In genomic region chr4:139598356-139598755, GRCm38 (mm10) we compare ENCODE assay signal across 9 mouse cellular contexts. TPM values are rescaled to one million over a fixed set of nuclear protein-coding genes. Genes with fewer than 3 reads are reported as not detected.
A peak's percentile ranks its signal among the peaks of the same experiment; 100 is the strongest.
DNase-seq lines count a peak whose midpoint lies in the region; ATAC-seq and TF ChIP-seq lines count a peak whose summit lies in the region.
"Had no signal": no experiment of that assay in that cellular context is flagged by ENCODE, and none has a peak within 500 bp of the region (broad histone marks: within the 10 kb centered on the region; RNA-seq: fewer than 3 reads in every experiment).

No protein-coding gene starts in this region.

- DNase-seq in kidney, postnatal 0 days (ENCODE audit: low spot score) = no peak
- DNase-seq in kidney, postnatal 14 days = no peak
- no peak for DNase-seq in embryonic facial prominence, embryonic 11.5 days (ENCODE audit: low spot score)
- DNase-seq in midbrain, embryonic 14.5 days = no peak
- DNase-seq in gastrocnemius, postnatal 36 days = no peak
- DNase-seq in yolk sac, embryonic 10.5 days (ENCODE audit: low spot score) = no peak
- DNase-seq in frontal cortex, postnatal 36 days (ENCODE audit: low spot score in 2 of 2) = no peak

- 0 out of 2 replicates have a peak overlapping the region, but pooled peaks have one; percentile 19 for H3K9ac ChIP-seq in kidney, postnatal 0 days (ENCODE audit: low read depth, low read length)
- 0 out of 2 replicates have a peak overlapping the region, but pooled peaks have one; percentile 2 for H3K9ac ChIP-seq in embryonic facial prominence, embryonic 11.5 days (replicated peaks; ENCODE audit: low read length)
- no peak overlapping the region for H3K9ac ChIP-seq in hindbrain, embryonic 15.5 days
- H3K9ac ChIP-seq in midbrain, embryonic 14.5 days (replicated peaks; ENCODE audit: low read length) = peak overlapping the region; percentile 43; the same call in 1 of the 2 replicates

- no peaks in the 10 kb centered on the region for H3K36me3 ChIP-seq in kidney, postnatal 0 days (ENCODE audit: insufficient read depth, low read length)
- H3K36me3 ChIP-seq in embryonic facial prominence, embryonic 11.5 days (replicated peaks; ENCODE audit: control insufficient read depth, insufficient read depth, low read depth, low read length) = no peaks in the 10 kb centered on the region
- H3K36me3 ChIP-seq in hindbrain, embryonic 15.5 days = no peaks in the 10 kb centered on the region
- no peaks in the 10 kb centered on the region for H3K36me3 ChIP-seq in midbrain, embryonic 14.5 days (ENCODE audit: control insufficient read depth, insufficient read depth, low read length)

- no peak for TF ChIP-seq CTCF in kidney, postnatal 0 days (IDR thresholded peaks at IDR 0.05; ENCODE audit: low read depth)

- peak overlapping the region; percentile 49 for H3K4me2 ChIP-seq in kidney, postnatal 0 days (ENCODE audit: low read length)
- H3K4me2 ChIP-seq in embryonic facial prominence, embryonic 11.5 days (ENCODE audit: low read depth, low read length) = peak overlapping the region; percentile 32
- H3K4me2 ChIP-seq in hindbrain, embryonic 15.5 days = peak overlapping the region; percentile 50
- H3K4me2 ChIP-seq in midbrain, embryonic 14.5 days (ENCODE audit: low read length) = no peak overlapping the region

- H3K4me1 ChIP-seq in kidney, postnatal 0 days (replicated peaks; ENCODE audit: insufficient read depth, low read length) = peaks cover 51% of the 10 kb centered on the region
- H3K4me1 ChIP-seq in embryonic facial prominence, embryonic 11.5 days (ENCODE audit: control insufficient read depth, insufficient read depth, low read length) = peaks cover 21% of the 10 kb centered on the region
- H3K4me1 ChIP-seq in hindbrain, embryonic 15.5 days (replicated peaks) = peaks cover 58% of the 10 kb centered on the region
- H3K4me1 ChIP-seq in midbrain, embryonic 14.5 days (ENCODE audit: control insufficient read depth, insufficient read depth, low read length) = peaks cover 59% of the 10 kb centered on the region

- no peak overlapping the region for H3K4me3 ChIP-seq in kidney, postnatal 0 days (replicated peaks; ENCODE audit: low read depth, low read length)
- H3K4me3 ChIP-seq in embryonic facial prominence, embryonic 11.5 days (ENCODE audit: low read depth, low read length) = no peak overlapping the region
- H3K4me3 ChIP-seq in hindbrain, embryonic 15.5 days = no peak overlapping the region
- no peak overlapping the region for H3K4me3 ChIP-seq in midbrain, embryonic 14.5 days (replicated peaks; ENCODE audit: low read depth, low read length)
- H3K4me3 ChIP-seq: erythroblast, embryonic 14.5 days had no signal

- no peak for ATAC-seq in kidney, postnatal 0 days (replicated peaks; ENCODE audit: low FRiP score, low read depth)
- ATAC-seq in embryonic facial prominence, embryonic 11.5 days (replicated peaks; ENCODE audit: insufficient number of reproducible peaks, low FRiP score, low TSS enrichment, low read depth) = no peak
- ATAC-seq in hindbrain, embryonic 15.5 days (ENCODE audit: low FRiP score, low read depth) = no peak
- ATAC-seq in midbrain, embryonic 14.5 days (ENCODE audit: low FRiP score, low TSS enrichment) = no peak

- no peaks in the 10 kb centered on the region for H3K27me3 ChIP-seq in kidney, postnatal 0 days (ENCODE audit: insufficient read depth, low read length)
- no peaks in the 10 kb centered on the region for H3K27me3 ChIP-seq in embryonic facial prominence, embryonic 11.5 days (ENCODE audit: control insufficient read depth, insufficient read depth, low read length)
- H3K27me3 ChIP-seq in hindbrain, embryonic 15.5 days = no peaks in the 10 kb centered on the region
- H3K27me3 ChIP-seq in midbrain, embryonic 14.5 days (ENCODE audit: control insufficient read depth, insufficient read depth, low read length) = no peaks in the 10 kb centered on the region

- no peaks in the 10 kb centered on the region for H3K9me3 ChIP-seq in kidney, postnatal 0 days (replicated peaks; ENCODE audit: low read length)
- H3K9me3 ChIP-seq in embryonic facial prominence, embryonic 11.5 days (replicated peaks; ENCODE audit: control insufficient read depth, low read length) = no peaks in the 10 kb centered on the region
- no peaks in the 10 kb centered on the region for H3K9me3 ChIP-seq in hindbrain, embryonic 15.5 days
- H3K9me3 ChIP-seq in midbrain, embryonic 14.5 days (ENCODE audit: control insufficient read depth, low read length) = no peaks in the 10 kb centered on the region

- 21% methylated on average over 13 of the region's 13 CpGs for WGBS in kidney, postnatal 0 days
- WGBS in embryonic facial prominence, embryonic 11.5 days = 30% methylated on average over 13 of the region's 13 CpGs
- 31% methylated on average over 13 of the region's 13 CpGs for WGBS in hindbrain, embryonic 15.5 days
- whole genome bisulfite sequencing in midbrain, embryonic 14.5 days = 42% methylated on average over 13 of the region's 13 CpGs

- intact Hi-C loops in gastrocnemius, postnatal 36 days (cut with DNase I) = no loop called here

- H3K27ac ChIP-seq in kidney, postnatal 0 days = peak overlapping the region; percentile 92
- H3K27ac ChIP-seq in embryonic facial prominence, embryonic 11.5 days (replicated peaks; ENCODE audit: low read depth, low read length) = peak overlapping the region; percentile 87
- peak overlapping the region; percentile 79 for H3K27ac ChIP-seq in hindbrain, embryonic 15.5 days (replicated peaks)
- H3K27ac ChIP-seq in midbrain, embryonic 14.5 days (replicated peaks; ENCODE audit: low read depth, low read length) = peak overlapping the region; percentile 74

RNA-seq across cellular contexts. Expression of gene Gm21969, which starts 4.6 kb away (rescaled TPM):
- 0.04 TPM in 1 of 2 replicates, not detected in the other for polyA plus RNA-seq in kidney, postnatal 0 days (2015; fragmentation: Nextera tagmentation; extraction: Ambion mirVana)
- not detected in 2 replicates for polyA plus RNA-seq in embryonic facial prominence, embryonic 11.5 days (2014; fragmentation: Nextera tagmentation; extraction: Ambion mirVana)
- not detected in 2 replicates for polyA plus RNA-seq in hindbrain, embryonic 15.5 days (2015; fragmentation: Nextera tagmentation; extraction: Ambion mirVana)
- polyA plus RNA-seq in midbrain, embryonic 14.5 days (2014; fragmentation: Nextera tagmentation; extraction: Ambion mirVana) = not detected in 2 replicates
- not detected for total RNA-seq in gastrocnemius, postnatal 36 days (2021)

RNA-seq across cellular contexts. Expression of gene Aldh4a1, which starts 24.3 kb away (rescaled TPM):
- 91.0 and 106 TPM in 2 replicates for polyA plus RNA-seq in kidney, postnatal 0 days (2015; fragmentation: Nextera tagmentation; extraction: Ambion mirVana)
- polyA plus RNA-seq in embryonic facial prominence, embryonic 11.5 days (2014; fragmentation: Nextera tagmentation; extraction: Ambion mirVana) = 13.1 and 14.7 TPM in 2 replicates
- 27.5 and 29.4 TPM in 2 replicates for polyA plus RNA-seq in hindbrain, embryonic 15.5 days (2015; fragmentation: Nextera tagmentation; extraction: Ambion mirVana)
- 14.1 and 15.2 TPM in 2 replicates for polyA plus RNA-seq in midbrain, embryonic 14.5 days (2014; fragmentation: Nextera tagmentation; extraction: Ambion mirVana)
- total RNA-seq in gastrocnemius, postnatal 36 days (2021) = 10 to 100 TPM; 63.9 to 75.8 TPM

RNA-seq across cellular contexts. Expression of gene Tas1r2, which starts 55.0 kb away (rescaled TPM):
- polyA plus RNA-seq in kidney, postnatal 0 days (2015; fragmentation: Nextera tagmentation; extraction: Ambion mirVana) = not detected in 2 replicates
- not detected in 2 replicates for polyA plus RNA-seq in embryonic facial prominence, embryonic 11.5 days (2014; fragmentation: Nextera tagmentation; extraction: Ambion mirVana)
- polyA plus RNA-seq in hindbrain, embryonic 15.5 days (2015; fragmentation: Nextera tagmentation; extraction: Ambion mirVana) = not detected in 2 replicates
- not detected in 2 replicates for polyA plus RNA-seq in midbrain, embryonic 14.5 days (2014; fragmentation: Nextera tagmentation; extraction: Ambion mirVana)
- total RNA-seq in gastrocnemius, postnatal 36 days (2021) = not detected
- polyA plus RNA-seq: erythroblast, embryonic 14.5 days had no signal
